Mouse (Mus musculus) liver, adult 2 months (tissue): ENCODE results near the gene Skida1.

Experiments
- CTCF ChIP-seq: fragments of 200-500 bp; IDR thresholded peaks from 2 replicates; pipeline ENCODE4 v1.5.1; 2011; ENCODE audit warnings: low read depth, low read length, control low read depth
- POLR2A ChIP-seq: fragments of 200-500 bp; IDR thresholded peaks from 2 replicates; pipeline ENCODE4 v1.6.1; 2011; ENCODE audit warnings: low read length, control low read depth; ENCODE audit not compliant: insufficient read depth; ENCODE audit errors: extremely low read depth

DNA sequence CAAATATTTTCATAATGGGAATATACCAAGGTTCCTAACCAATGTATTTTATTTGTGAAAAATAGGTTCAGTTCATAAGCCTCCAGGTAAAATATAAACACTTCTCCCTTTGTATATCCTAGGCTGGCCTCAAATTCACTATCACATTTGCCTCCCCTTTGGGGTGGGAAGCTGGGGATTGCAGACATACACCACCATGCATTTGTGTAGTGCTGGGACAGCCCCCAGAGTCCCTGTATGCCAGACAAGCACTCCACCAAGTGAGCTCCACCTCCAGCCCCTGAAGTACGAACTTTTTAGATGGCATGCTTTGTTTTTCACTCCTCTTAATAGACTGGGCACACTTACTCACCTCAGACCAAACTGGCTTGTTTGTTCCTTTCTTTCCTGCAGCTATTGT, 26.0 kb downstream of the Skida1 start:
- TF ChIP-seq POLR2A (no peak), CTCF (no peak)
